Mouse (Mus musculus): Measurements from ENCODE around the gene Bub1.

GRCm38 (mm10) chr2:127788440-127789116, 43.1 kb downstream of the Bub1 start, which contains the start of gene Nphp1:
- TF ChIP-seq GATA1 (IDR thresholded peaks at IDR 0.05; ENCODE audit: borderline replicate concordance, low read length) (no peak), FLI1 (IDR thresholded peaks at IDR 0.05; ENCODE audit: low read length) (no peak)
